Mouse (Mus musculus) embryonic fibroblast, embryonic 13.5 days (primary cell): Measurements from ENCODE around the gene Papola. TPM values are rescaled to one million over a fixed set of nuclear protein-coding genes. Genes with fewer than 3 reads are reported as not detected.

Experiments used
- H3K27ac ChIP-seq: 2 replicates; pipeline ENCODE4 v1.5.1; 2012; ENCODE audit warnings: low read length, control low read depth, inconsistent platforms; ENCODE audit not compliant: insufficient read depth
- H3K4me1 ChIP-seq: 2 replicates; pipeline ENCODE4 v1.6.1; 2011; ENCODE audit warnings: low read length; ENCODE audit not compliant: control insufficient read depth, insufficient read depth
- H3K4me3 ChIP-seq: 2 replicates; pipeline ENCODE4 v1.5.1; 2011; ENCODE audit warnings: mild to moderate bottlenecking, control low read depth, low read length; ENCODE audit not compliant: insufficient read depth
- CTCF ChIP-seq: IDR thresholded peaks from 2 replicates; pipeline ENCODE4 v1.5.1; 2011; ENCODE audit warnings: mild to moderate bottlenecking, control low read depth, low read length, moderate library complexity, borderline replicate concordance; ENCODE audit not compliant: insufficient read depth
- POLR2A ChIP-seq: IDR thresholded peaks from 2 replicates; pipeline ENCODE4 v1.6.1; 2011; ENCODE audit warnings: low read depth, mild to moderate bottlenecking, control low read depth, low read length, moderate library complexity
- polyA plus RNA-seq: library from polyadenylated mRNA; stranded (reverse); fragments of >200 nt; gene quantifications from 2 replicates; pipeline ENCODE4 v1.2.4, GENCODE M21; 2011; ENCODE audit warnings: low read depth; ENCODE audit not compliant: missing spikeins, insufficient read length

Gene Papola
- polyA plus RNA-seq, 1 experiment: 214 TPM

- TF ChIP-seq CTCF (no peak), POLR2A (no peak)
- no peak overlapping the region for H3K4me3 ChIP-seq
- no peaks in the 10 kb centered on the region for H3K4me1 ChIP-seq
- H3K27ac ChIP-seq: no peak overlapping the region
Measured at GRCm38 (mm10) chr12:105876521-105876920, 92.0 kb downstream of the Papola start.

- Histone ChIP-seq H3K4me3 (no peak overlapping the region), H3K27ac (no peak overlapping the region), H3K4me1 (no peaks in the 10 kb centered on the region)
- TF ChIP-seq POLR2A (no peak), CTCF (no peak)
Measured at GRCm38 (mm10) chr12:105876931-105877330, 92.4 kb downstream of the Papola start.

- Histone ChIP-seq H3K27ac (no peak overlapping the region), H3K4me3 (no peak overlapping the region), H3K4me1 (no peaks in the 10 kb centered on the region)
- no peak for TF ChIP-seq CTCF
- TF ChIP-seq POLR2A: no peak
Measured at GRCm38 (mm10) chr12:105878746-105879145, 94.3 kb downstream of the Papola start.

- Histone ChIP-seq H3K27ac (no peak overlapping the region), H3K4me3 (no peak overlapping the region), H3K4me1 (no peaks in the 10 kb centered on the region)
- no peak for TF ChIP-seq CTCF
- TF ChIP-seq POLR2A: no peak
Measured at GRCm38 (mm10) chr12:105883799-105884514, 99.5 kb downstream of the Papola start.

- no peak overlapping the region for H3K4me3 ChIP-seq
- H3K27ac ChIP-seq: no peak overlapping the region
- no peak for TF ChIP-seq CTCF
- no peak for TF ChIP-seq POLR2A
- no peaks in the 10 kb centered on the region for H3K4me1 ChIP-seq
Measured at GRCm38 (mm10) chr12:105884515-105885323, 100.2 kb downstream of the Papola start.

Other genes starting within 250 kb of the Papola start
- 0.58 and 0.90 TPM in 2 replicates for gene Bdkrb2, start 221.5 kb upstream of the Papola start, polyA plus RNA-seq
- gene Bdkrb1, start 181.6 kb upstream of the Papola start, polyA plus RNA-seq: 0.60 TPM in 1 of 2 replicates, not detected in the other
- 27.7 and 31.4 TPM in 2 replicates for gene Gskip, start 99.9 kb upstream of the Papola start, polyA plus RNA-seq
- 24.5 and 25.9 TPM in 2 replicates for gene Atg2b, start 99.5 kb upstream of the Papola start, polyA plus RNA-seq
- 0.16 TPM in 1 of 2 replicates, not detected in the other for gene Ak7, start 78.7 kb upstream of the Papola start, polyA plus RNA-seq
- 18.9 and 28.2 TPM in 2 replicates for gene Vrk1, start 225.5 kb downstream of the Papola start, polyA plus RNA-seq